Mouse (Mus musculus): ENCODE measurements at regions not wholly inside any gene's neighbourhood (a gene's known extent, or its start where the extent isn't known, plus 50 kb on each side); places are given as distances from the start of the nearest gene placed in this dataset.

- ATAC-seq (ENCODE audit: insufficient read depth): no peak
- Histone ChIP-seq H3K4me3 (ENCODE audit: insufficient read depth in 1 of 2, low read depth in 2 of 2, low read length in 2 of 2) (no peak overlapping the region), H3K9ac (replicated peaks) (no peak overlapping the region), H3K9me3 (ENCODE audit: control insufficient read depth, low read length) (no peaks in the 10 kb centered on the region), H3K4me1 (replicated peaks; ENCODE audit: control insufficient read depth in 2 of 2, insufficient read depth in 2 of 2, low read length in 1 of 2) (no peaks in the 10 kb centered on the region), H3K27me3 (ENCODE audit: control insufficient read depth, insufficient read depth, low read length) (no peaks in the 10 kb centered on the region), H3K4me2 (ENCODE audit: low read depth) (no peak overlapping the region), H3K27ac (no peak overlapping the region), H3K36me3 (replicated peaks; ENCODE audit: control insufficient read depth, insufficient read depth, low read depth) (no peaks in the 10 kb centered on the region)
- DNase-seq (ENCODE audit: low read depth in 3 of 3, low spot score in 3 of 3): no peak
- 24% methylated on average over 3 of the region's 3 CpGs for WGBS (ENCODE audit: insufficient replicate concordance)
- no peak for TF ChIP-seq CTCF (IDR thresholded peaks at IDR 0.05; ENCODE audit: low read depth)
- no peak for TF ChIP-seq EP300 (IDR thresholded peaks at IDR 0.05; ENCODE audit: low read depth)
Measured at GRCm38 (mm10) chr4:52324300-52324699, 114.7 kb upstream of the Smc2 start.

DNA sequence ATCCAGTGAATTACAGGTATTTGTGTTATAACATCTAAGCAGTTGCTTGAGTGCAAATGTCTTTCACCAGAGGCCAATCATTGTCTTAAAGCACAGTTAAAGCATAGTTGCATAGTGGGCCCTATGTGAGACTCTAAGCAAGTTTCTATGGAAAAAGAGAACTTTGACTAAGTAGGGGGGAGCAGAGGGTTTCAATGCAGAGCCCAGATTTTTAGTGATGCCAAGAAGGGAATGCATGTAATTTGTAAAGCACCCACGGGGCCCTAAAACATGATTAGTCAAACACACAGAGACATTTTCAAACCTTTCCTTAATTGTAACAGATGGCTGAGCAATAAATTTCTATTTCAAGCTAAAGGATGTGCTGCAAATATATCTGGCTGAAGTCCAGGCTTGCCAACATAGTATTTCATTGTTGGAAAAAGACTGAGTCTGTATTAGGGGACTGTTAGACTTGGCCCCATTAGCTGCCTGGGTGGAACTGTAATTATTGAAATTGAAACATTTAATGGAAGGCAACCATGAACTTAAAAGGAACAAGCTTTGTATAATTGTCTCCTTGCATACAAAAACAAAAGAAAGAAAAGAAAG lies 107.6 kb upstream of the Smc2 start:
- H3K27me3 ChIP-seq (ENCODE audit: control insufficient read depth, insufficient read depth, low read length): no peaks in the 10 kb centered on the region
- DNase-seq (ENCODE audit: low read depth in 3 of 3, low spot score in 3 of 3) (no peak), ATAC-seq (ENCODE audit: insufficient read depth) (no peak)
- no peak overlapping the region for H3K27ac ChIP-seq
- no peaks in the 10 kb centered on the region for H3K36me3 ChIP-seq (replicated peaks; ENCODE audit: control insufficient read depth, insufficient read depth, low read depth)
- H3K4me1 ChIP-seq (replicated peaks; ENCODE audit: control insufficient read depth in 2 of 2, insufficient read depth in 2 of 2, low read length in 1 of 2): no peaks in the 10 kb centered on the region
- no peaks in the 10 kb centered on the region for H3K9me3 ChIP-seq (ENCODE audit: control insufficient read depth, low read length)
- WGBS (ENCODE audit: insufficient replicate concordance): 50% methylated on average over 1 of the region's 1 CpGs
- H3K9ac ChIP-seq (replicated peaks): no peak overlapping the region
- no peak overlapping the region for H3K4me2 ChIP-seq (ENCODE audit: low read depth)
- no peak for TF ChIP-seq CTCF (IDR thresholded peaks at IDR 0.05; ENCODE audit: low read depth)
- no peak for TF ChIP-seq EP300 (IDR thresholded peaks at IDR 0.05; ENCODE audit: low read depth)
- H3K4me3 ChIP-seq (ENCODE audit: insufficient read depth in 1 of 2, low read depth in 2 of 2, low read length in 2 of 2): no peak overlapping the region

- no peak for ATAC-seq (ENCODE audit: insufficient read depth)
- 46% methylated on average over 4 of the region's 4 CpGs for WGBS (ENCODE audit: insufficient replicate concordance)
- no peak overlapping the region for H3K27ac ChIP-seq
- H3K27me3 ChIP-seq (ENCODE audit: control insufficient read depth, insufficient read depth, low read length): no peaks in the 10 kb centered on the region
- no peak for DNase-seq (ENCODE audit: low read depth in 3 of 3, low spot score in 3 of 3)
- no peaks in the 10 kb centered on the region for H3K9me3 ChIP-seq (ENCODE audit: control insufficient read depth, low read length)
- no peak overlapping the region for H3K4me2 ChIP-seq (ENCODE audit: low read depth)
- H3K4me3 ChIP-seq (ENCODE audit: insufficient read depth in 1 of 2, low read depth in 2 of 2, low read length in 2 of 2): no peak overlapping the region
- H3K9ac ChIP-seq (replicated peaks): no peak overlapping the region
- TF ChIP-seq EP300 (IDR thresholded peaks at IDR 0.05; ENCODE audit: low read depth) (no peak), CTCF (IDR thresholded peaks at IDR 0.05; ENCODE audit: low read depth) (no peak)
- H3K36me3 ChIP-seq (replicated peaks; ENCODE audit: control insufficient read depth, insufficient read depth, low read depth): no peaks in the 10 kb centered on the region
- H3K4me1 ChIP-seq (replicated peaks; ENCODE audit: control insufficient read depth in 2 of 2, insufficient read depth in 2 of 2, low read length in 1 of 2): no peaks in the 10 kb centered on the region
Measured at GRCm38 (mm10) chr4:52336365-52337017, 102.6 kb upstream of the Smc2 start.

- no peak overlapping the region for H3K9ac ChIP-seq (replicated peaks)
- no peaks in the 10 kb centered on the region for H3K9me3 ChIP-seq (ENCODE audit: control insufficient read depth, low read length)
- DNase-seq (ENCODE audit: low read depth in 3 of 3, low spot score in 3 of 3): no peak
- H3K4me3 ChIP-seq (ENCODE audit: insufficient read depth in 1 of 2, low read depth in 2 of 2, low read length in 2 of 2): no peak overlapping the region
- H3K36me3 ChIP-seq (replicated peaks; ENCODE audit: control insufficient read depth, insufficient read depth, low read depth): no peaks in the 10 kb centered on the region
- no peak for ATAC-seq (ENCODE audit: insufficient read depth)
- no peak overlapping the region for H3K4me2 ChIP-seq (ENCODE audit: low read depth)
- H3K27me3 ChIP-seq (ENCODE audit: control insufficient read depth, insufficient read depth, low read length): no peaks in the 10 kb centered on the region
- no peak overlapping the region for H3K27ac ChIP-seq
- no peak for TF ChIP-seq CTCF (IDR thresholded peaks at IDR 0.05; ENCODE audit: low read depth)
- H3K4me1 ChIP-seq (replicated peaks; ENCODE audit: control insufficient read depth in 2 of 2, insufficient read depth in 2 of 2, low read length in 1 of 2): no peaks in the 10 kb centered on the region
Measured at GRCm38 (mm10) chr4:52341245-52341644, 97.8 kb upstream of the Smc2 start.

- no peaks in the 10 kb centered on the region for H3K4me1 ChIP-seq (replicated peaks; ENCODE audit: control insufficient read depth in 2 of 2, insufficient read depth in 2 of 2, low read length in 1 of 2)
- H3K9me3 ChIP-seq (ENCODE audit: control insufficient read depth, low read length): no peaks in the 10 kb centered on the region
- no peaks in the 10 kb centered on the region for H3K36me3 ChIP-seq (replicated peaks; ENCODE audit: control insufficient read depth, insufficient read depth, low read depth)
- no peaks in the 10 kb centered on the region for H3K27me3 ChIP-seq (ENCODE audit: control insufficient read depth, insufficient read depth, low read length)
- H3K27ac ChIP-seq: no peak overlapping the region
- DNase-seq (ENCODE audit: low read depth in 3 of 3, low spot score in 3 of 3) (no peak), ATAC-seq (ENCODE audit: insufficient read depth) (no peak)
- H3K4me3 ChIP-seq (ENCODE audit: insufficient read depth in 1 of 2, low read depth in 2 of 2, low read length in 2 of 2): no peak overlapping the region
- no peak overlapping the region for H3K9ac ChIP-seq (replicated peaks)
- TF ChIP-seq CTCF (IDR thresholded peaks at IDR 0.05; ENCODE audit: low read depth): 0 out of 2 replicates have a peak, but pooled peaks have one; percentile 16
- no peak for TF ChIP-seq EP300 (IDR thresholded peaks at IDR 0.05; ENCODE audit: low read depth)
- WGBS (ENCODE audit: insufficient replicate concordance): 52% methylated on average over 6 of the region's 6 CpGs
- no peak overlapping the region for H3K4me2 ChIP-seq (ENCODE audit: low read depth)
Measured at GRCm38 (mm10) chr4:52361751-52362150, 77.3 kb upstream of the Smc2 start.
